Mouse (Mus musculus) lung, postnatal 0 days (tissue): ENCODE measurements at regions not wholly inside any gene's neighbourhood (a gene's known extent, or its start where the extent isn't known, plus 50 kb on each side); places are given as distances from the start of the nearest gene placed in this dataset.

Experiments used
- CTCF ChIP-seq: IDR thresholded peaks from 2 replicates; pipeline ENCODE4 v1.5.1; 2016; ENCODE audit warnings: antibody characterized with exemption, mild to moderate bottlenecking
- EP300 ChIP-seq: IDR thresholded peaks from 2 replicates; pipeline ENCODE4 v1.6.1; 2016; ENCODE audit warnings: antibody characterized with exemption, mild to moderate bottlenecking, control low read depth

GRCm38 (mm10) chr9:84356167-84356566 is 431.2 kb downstream of the Bckdhb start:
- TF ChIP-seq CTCF = no peak
- TF ChIP-seq EP300 = no peak
